Mouse (Mus musculus) ZHBTc4 (cell line): ENCODE measurements around the gene Rhag.
A peak's percentile ranks its signal among the peaks of the same experiment; 100 is the strongest.

Experiments used
- DNase-seq: peaks from one replicate; pipeline ENCODE4 v3.0.0-alpha.2; 2011; ENCODE audit warnings: low read depth, low spot score

Gene Rhag

DNA sequence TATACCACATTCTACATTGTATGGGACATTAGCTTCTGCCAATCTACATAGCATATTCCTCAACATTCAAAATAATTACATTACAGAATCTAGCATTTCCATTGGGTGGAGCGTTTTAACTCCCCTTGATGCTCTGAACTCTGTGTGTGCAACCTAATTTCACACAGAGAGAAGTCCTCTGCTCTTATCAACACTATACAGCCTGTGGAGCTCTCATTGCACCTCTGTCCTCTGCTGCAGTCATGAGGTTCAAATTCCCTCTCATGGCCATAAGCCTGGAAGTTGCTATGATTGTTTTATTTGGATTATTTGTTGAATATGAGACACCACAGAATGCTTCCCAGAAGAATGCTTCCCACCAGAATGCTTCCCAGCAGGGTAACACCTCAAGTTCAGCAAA is at the start of gene Rhag:
TSS of gene Rhag (plus strand) at position 193 of the 400 bp plus-strand sequence.
- no peak for DNase-seq

DNA sequence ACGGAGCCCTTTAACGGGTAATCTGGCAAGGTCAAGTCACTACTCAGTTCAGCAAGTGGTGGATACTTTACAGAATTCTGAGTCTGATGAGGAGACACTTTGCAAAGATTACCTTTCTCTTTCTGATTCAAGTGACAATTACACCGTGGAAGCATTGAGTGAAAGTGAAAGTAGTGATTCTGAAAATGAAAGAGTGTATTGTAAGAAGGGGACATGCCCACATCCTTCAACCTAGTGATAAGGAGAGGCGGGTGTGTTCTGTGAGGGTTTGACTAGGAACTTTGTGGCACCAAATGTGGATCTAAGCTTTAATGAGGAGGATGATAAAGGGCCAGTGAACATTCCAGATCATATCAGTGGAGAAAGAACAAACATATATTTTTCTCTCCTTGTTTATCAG is 47.3 kb upstream of the Rhag start:
- no peak for DNase-seq

DNA sequence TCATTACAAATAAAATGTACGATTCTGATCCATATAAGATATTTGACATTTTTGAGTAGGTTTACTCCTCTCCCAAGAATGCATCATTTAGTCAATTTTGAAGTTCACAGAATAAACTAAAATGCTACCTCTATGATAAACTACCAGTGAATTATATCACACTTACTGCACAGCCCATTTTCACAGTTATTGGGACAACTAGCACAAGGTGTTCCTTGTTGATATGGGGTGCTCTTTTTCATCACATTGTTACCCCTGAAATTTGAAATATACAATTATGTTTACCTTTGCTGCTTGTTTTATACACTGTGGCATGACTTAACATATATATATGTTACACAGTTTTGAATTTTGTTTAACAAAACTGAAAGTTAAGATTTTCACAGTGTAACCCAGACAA is 43.8 kb upstream of the Rhag start:
- DNase-seq = no peak

DNA sequence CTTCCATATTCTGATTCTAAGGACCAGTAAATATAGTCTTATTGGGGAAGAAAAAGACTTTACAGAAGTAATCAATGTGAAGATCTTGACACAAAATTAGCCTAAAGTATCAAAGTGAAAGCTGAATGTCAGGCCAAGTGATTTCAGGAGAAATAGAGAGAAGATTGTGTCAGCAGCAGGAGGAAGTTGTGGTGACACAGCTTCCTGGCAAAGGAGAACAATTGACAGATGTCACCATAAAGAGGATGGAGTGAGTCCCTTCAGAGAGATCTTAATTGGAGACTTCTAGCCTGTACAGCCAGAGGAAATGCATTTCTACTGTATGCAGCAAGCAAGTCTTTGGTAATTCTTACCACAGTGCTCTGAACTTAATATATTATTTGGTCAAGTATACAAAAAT is 21.0 kb upstream of the Rhag start:
- no peak for DNase-seq

DNA sequence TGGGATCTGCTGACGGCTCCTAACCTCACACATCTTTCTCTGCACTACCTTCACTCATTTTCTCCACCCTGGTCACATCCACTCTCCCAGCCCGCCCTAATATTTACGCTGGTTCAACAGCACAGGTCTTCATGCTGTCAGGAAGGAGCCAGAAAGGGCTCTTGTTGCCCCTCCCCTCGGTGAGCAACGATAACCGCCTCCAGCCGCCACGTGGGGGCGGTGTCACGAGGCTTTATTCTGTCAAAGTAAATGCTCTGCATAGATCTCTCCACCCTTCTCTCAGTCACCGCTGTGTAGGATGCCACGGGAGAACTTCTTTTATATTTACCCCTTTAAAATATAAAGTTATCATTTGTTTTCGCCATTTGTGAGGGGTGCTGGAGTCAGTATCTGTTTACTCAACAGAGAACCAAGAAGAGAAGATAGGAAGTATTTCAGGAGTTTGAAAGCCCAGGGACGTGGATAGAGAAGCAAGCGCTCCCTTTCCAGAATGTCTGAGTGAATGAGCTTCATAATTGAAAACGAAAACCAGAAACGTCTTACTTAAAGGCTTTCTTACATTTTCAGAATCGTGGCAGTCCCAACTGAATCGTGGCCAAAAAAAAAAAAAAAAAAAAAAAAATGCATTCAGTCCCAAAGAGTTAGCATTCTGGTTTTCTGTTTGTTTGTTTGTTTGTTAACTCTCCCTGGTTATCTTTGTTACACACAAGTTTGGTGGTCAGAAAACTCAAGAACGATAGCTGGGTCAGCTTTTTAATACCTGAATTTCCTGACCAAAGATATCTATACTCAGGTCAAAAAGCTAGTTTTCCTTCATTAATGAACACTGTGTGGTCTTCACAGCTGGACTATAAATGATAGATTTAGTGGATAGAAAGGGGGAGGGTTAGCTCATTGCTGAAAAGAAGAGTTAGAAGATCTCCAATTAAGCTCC is 16.7 kb upstream of the Rhag start:
- peak; percentile 70 for DNase-seq

DNA sequence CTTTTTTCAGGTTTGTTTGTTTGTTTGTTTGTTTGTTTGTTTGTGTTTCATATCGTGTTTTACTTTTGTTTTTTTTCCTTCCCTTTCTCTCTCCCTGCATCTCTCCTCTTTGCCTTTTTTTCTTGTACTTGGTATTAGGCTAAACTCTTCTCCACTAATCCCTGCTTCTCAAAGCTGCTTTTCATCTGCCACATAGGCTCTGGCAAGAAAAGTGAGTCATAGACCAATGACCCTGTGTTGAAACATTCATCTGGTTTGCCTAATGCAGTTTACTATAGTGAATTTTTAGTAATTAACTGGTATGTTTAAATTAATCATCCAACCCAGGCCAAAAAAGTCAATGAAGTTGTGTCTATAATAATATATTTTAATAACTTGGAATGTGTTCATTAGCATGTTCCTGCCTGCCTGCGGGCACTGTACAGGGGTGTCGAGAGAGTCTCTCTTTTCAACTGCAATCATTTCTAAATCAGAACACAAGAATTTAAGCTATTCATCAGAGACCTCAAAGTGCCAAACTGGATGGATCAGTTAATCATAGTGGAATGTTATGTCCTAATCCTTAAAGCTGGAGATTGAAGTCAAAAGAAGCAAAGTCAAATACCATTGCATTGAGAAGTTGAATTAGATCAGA is 8.1 kb upstream of the Rhag start:
- no peak for DNase-seq

DNA sequence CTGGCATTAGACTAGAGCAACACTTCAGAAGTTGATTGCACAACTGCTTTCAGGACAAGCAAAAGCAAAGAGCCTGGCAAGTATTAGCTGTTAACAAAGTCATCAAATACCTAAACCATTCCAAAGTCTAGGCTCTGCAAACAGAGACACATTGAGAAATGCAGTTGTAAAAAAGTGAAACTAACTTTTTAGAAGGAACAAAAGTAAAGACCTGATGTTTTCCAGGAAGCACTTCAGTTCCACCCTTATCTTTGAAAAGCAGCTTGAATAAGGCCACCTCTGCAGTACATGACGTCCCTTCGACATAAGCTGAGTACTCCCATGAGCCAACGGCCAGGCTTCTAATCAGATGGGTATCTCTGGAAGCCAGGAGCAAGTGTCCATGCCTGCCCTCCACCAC is 4.4 kb upstream of the Rhag start:
- no peak for DNase-seq

DNA sequence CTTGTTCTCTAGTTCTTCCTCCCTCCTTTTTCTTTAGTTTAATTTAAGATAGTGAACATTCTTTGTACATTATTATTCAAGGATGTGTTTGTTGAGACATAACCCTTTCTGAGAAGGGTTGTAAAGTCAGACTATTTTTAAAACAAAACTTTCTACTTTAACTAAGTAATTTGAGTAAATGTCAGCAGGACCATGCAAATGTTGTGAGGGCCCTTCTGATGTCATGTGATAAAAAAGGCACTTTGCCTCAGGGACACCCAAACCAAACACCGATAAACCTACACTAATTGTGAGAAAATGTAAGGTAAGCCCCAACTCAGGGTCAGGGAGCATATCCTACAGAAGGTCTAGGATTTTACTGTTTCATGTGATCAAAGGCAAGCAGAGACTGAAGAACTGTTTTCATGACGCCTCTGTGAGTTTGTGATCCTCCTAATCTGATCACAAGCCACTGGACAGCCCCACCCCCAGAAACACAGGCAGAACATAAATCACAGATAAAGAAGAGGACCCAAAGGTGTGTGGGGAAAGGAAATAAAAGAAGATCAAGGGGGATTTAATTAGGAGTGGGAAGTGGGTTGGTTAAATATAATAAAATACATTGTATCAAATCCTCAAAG is 3.9 kb upstream of the Rhag start, which contains the start of gene Crisp2:
TSS of gene Crisp2 (minus strand) at position 51 of the 620 bp plus-strand sequence.
- DNase-seq = no peak

DNA sequence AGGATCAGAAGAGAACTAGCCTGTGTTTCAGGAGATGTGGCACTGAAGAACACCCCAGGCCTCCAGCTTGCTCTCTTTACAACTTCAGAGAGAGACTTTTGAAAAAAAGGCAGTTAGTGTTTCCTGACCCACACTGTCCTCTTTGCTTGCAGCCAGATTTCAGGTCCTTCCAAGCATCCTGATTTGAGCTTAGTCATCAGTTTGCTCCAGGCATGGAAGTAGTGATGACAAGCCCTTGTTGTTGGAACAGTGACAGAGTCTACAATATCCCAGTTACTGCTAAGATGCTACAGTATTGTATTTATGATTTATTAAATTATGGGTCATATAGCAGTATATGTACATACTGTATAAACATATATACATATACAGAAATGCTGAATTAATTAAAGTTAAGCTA is 2.9 kb upstream of the Rhag start:
- no peak for DNase-seq

DNA sequence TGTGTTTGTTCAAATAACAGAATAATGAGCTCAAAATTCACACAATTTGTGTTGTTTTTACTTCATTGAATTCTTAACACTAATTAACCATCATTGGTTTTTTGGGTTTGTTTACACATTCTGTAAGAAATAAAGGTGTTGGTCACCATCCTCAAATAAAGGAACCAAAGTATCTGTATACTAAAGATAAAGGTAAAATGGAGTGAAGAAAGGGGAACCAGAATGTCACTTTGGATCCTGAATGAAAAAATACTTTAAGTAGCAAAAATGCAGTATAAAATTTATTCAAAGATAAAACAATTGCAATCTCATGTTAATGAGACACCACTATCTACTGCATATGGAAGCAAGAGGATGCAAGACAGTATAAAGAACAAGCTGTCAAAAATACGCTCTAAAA is 634 bp downstream of the Rhag start:
- no peak for DNase-seq

DNA sequence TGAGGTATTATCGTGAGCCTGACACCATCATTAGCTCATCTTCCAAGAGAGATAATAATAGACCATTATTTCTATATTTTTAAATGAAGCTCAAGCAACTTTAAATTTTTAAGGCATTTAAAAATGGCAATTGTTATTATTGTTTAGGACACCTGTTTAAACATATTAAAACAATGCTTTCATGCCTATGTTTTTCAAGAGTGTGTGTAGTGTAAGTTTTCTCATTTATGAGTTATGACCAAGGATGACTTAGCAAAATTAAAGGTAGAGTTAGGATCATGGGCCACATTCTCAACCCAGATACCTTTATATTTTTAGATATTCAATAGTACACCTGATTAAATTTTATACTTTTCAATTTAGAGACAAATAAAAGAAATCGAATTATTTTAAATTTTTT is 1.3 kb downstream of the Rhag start:
- no peak for DNase-seq

DNA sequence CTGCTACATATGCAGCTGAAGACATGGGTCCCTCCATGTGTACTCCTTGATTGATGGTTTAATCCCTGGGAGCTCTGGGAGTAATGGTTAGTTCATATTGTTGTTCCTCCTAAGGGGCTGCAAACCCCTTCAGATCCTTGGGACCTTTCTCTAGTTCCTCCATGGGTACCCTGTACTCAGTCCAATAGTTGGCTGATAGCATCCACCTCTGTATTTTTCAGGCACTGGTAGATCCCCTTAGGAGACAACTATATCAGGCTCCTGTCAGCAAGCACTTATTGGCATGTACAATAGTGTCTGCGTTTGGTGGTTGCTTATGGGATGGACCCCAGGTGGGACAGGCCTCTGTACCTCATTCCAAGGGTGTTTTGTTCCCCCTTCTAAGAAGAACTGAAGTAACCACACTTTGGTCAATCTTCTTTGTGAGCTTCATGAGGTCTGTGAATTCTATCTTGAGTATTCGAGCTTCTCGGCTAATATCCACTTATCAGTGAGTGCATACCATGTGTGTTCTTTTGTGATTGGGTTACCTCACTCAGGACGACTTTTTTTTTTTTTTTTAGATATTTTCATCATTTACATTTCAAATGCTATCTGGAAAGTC is 6.5 kb downstream of the Rhag start:
- no peak for DNase-seq

DNA sequence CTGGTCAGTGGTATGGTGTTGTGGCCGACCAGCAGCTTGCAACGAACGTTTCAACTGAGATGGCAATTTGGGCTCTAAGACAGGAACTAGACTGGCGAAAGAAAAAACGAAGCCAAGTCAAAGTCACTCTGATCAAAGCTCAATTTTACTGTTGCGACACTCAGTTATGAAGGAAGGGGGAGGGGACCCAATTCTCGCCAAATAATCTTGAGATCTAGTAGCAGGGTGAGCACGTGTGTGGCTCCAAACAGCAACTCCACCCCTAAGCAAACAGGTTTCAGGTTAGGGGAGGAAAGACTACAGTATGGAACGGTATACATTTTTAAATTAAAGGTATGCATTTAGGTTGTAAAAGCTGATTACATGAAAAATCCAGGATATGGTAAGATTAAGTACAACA is 10.6 kb downstream of the Rhag start:
- DNase-seq = no peak

DNA sequence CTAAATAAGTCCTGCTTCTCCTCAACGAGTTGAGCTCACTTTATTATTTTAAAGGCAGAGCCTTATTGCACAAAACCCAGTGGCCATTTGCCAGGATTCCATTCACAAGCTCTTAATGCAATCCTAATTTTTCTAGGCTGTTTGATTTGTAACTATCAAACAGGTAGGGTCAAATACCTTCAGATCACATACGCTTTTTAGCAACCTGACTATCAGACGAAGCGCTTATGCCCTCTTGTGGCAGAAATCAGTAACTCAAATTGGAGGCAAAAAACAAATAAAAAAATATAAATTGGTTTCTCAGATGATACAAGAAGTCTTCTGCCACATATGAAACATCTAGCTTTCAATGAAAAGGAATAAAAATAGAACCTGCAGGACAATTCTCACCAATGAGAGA is 12.9 kb downstream of the Rhag start:
- DNase-seq = peak; percentile 46

DNA sequence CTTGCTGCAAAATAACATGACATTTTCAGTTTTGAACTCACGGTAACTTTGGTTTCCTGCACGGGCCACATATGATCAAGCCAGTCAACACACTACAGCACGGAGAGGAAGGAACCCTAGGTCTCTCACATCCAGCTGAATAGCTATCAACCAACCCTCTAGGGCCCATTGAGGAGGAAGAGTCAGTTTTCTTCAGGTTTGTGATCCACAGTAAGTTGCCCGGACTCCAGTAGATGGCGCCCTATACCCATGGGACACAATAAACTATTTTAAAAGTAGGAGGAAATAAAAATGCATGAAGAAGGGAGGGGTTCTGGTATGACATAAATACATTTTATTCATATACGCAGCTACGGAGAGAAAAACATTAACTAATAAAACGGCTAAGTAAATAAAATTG is 13.6 kb downstream of the Rhag start:
- DNase-seq = peak; percentile 65

DNA sequence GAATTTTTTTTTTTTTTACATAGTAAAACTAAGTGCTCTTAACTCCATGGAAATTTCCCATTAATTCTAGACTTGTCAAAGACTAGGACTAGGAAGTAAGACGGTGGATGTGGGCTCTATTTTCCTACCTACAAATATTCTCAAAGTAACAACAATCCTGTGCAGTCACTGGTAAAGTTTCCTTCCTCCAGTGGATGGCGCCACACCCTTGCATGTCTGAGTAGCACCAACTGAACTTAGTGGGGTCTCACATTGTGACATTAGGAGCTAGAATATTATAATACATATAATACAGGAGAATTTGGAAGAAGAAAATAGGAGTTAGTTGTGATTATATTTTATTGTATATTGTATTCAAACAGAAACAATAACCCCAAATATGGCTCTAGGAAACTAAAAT is 20.9 kb downstream of the Rhag start:
- peak; percentile 13 for DNase-seq

DNA sequence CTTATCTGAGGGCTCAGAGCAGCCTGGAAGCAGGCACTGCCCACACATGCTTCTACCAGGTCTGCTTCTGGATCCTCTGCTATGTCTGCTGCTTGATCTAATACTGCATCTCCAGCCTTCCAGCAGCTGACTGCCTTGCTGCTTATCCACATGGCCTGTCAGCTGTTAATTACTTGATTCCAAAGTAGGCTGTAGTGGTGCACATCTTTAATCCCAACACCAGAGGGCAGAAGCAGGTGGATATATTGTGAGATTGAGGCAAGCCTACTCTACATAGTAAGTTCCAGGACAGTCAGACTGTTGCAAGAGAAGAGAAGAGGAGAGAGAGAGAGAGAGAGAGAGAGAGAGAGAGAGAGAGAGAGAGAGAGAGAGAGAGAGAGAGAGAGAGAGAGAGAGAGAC is 26.4 kb downstream of the Rhag start:
- DNase-seq = peak; percentile 61

DNA sequence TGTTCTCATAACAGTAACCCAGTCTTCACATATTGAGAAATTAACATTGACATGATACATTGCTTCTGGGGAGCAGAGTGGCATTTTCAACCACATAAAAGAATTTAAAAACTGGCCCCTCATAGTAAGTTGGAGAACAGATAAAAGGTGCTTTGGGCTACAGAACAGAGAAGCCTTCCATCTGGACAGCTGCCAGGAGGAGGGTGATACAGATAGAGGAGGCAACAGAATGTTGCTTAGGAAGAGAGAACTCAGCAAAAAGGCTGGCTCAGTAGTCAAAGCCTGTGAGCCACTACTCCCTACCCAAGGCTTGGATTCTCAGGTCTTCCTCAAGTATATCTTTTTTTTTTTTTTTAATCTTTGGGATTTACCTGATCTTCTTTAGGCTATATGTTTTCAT is 44.1 kb downstream of the Rhag start:
- DNase-seq = no peak

DNA sequence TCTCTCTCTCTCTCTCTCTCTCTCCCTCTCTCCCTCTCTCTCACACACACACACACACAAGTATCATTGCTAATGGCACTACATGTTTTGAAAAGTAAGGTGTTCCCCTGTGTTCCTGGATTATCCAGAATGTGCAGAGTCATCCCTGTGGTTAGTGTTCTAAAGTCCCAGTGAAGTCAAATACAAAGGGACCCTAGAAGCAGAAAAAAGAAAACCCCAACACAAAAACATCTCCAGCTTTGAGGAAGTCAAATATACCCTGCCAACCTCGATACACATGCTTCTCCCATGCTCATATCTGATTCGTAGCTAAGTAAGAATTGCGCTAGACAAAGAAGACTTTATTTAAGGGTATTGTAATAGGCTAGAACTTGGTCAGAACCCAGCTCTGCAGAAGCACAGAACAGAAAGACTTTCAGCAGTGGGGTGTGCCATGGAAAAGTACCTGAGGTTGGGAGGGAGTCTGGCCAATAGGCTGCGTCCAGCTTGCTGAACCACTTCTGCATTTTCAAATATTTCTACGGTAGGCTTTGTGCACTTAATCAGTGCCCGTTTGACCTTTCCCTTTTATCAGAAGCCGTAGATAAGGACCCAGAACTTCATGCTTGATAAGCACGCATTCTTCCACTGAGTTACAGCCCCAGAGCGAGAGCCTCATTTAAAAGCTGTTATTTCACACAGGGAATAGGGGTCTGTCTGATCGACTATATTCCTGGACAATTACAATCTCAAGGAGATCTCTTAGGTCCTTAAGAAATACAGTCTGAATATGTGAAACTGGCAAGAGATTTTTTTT is 58.2 kb downstream of the Rhag start:
- no peak for DNase-seq

DNA sequence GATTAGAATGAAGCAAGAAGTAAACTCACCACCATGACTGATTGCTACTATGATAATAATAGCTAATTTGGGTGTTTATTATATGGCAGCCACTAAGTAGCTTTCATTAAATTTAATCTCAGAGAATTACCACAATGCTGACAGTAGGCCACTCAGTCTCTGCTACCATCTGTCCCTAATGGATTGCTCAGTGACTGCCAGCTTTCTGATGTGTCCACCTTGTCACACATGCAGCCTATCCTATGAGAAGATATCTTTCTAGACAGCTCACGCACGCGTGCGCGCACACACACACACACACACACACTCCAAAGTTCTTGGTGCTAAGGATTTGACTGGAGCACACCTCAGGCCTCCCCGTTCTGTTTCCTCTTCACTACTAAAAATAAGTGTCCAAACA is 61.7 kb downstream of the Rhag start:
- no peak for DNase-seq

DNA sequence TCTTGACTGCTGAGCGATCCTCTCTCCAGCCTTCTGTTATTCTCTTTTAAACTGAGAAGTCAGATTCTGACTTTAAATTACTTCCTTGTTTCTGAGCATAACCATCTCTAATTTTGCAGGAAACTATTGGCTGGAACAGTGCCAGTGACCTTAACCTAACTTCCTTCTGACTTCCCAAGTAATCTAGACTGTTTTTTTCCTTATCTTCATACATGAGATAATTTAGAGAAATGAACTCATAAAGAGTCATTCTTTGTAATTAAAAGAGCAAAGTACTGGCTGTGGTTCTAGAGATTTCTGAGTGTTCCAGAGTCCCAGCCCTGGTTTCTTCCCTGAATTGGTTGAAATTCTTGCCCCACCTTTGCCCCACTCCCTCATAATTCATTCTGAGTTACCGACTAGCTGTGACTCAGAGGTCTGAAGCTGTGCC is 62.7 kb downstream of the Rhag start:
- DNase-seq = no peak
